Mouse (Mus musculus): ENCODE measurements around the gene 2310034G01Rik. TPM values are rescaled to one million over a fixed set of nuclear protein-coding genes. Genes with fewer than 3 reads are reported as not detected.

Gene 2310034G01Rik
- total and polyA plus RNA-seq, 3 experiments = 1.1 to 1.6 (median 1.4) TPM

DNA sequence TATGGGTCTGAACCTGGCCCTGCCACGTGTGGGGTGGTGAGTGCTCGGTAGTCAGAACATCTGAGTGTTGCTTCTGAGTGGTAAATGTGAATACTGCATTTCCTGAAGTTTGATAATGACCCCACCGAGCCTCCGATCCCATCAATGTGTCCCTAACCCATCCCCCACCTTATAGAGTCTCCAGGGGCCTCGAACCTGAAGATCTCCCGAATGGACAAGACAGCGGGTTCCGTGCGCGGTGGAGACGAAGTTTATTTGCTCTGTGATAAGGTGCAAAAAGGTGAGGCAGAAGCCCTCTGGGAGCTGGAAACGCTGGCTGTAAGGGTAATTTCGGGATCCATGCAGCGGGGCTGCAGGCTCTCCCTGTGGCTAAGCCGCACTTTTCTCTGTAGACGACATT is 42.3 kb downstream of the 2310034G01Rik start (continued):
- TF ChIP-seq CHD2 (IDR thresholded peaks at IDR 0.05; ENCODE audit: low read length) = no peak
- TF ChIP-seq RCOR1 (conservative IDR thresholded peaks at IDR 0.05; ENCODE audit: low read depth, low read length) = no peak

DNA sequence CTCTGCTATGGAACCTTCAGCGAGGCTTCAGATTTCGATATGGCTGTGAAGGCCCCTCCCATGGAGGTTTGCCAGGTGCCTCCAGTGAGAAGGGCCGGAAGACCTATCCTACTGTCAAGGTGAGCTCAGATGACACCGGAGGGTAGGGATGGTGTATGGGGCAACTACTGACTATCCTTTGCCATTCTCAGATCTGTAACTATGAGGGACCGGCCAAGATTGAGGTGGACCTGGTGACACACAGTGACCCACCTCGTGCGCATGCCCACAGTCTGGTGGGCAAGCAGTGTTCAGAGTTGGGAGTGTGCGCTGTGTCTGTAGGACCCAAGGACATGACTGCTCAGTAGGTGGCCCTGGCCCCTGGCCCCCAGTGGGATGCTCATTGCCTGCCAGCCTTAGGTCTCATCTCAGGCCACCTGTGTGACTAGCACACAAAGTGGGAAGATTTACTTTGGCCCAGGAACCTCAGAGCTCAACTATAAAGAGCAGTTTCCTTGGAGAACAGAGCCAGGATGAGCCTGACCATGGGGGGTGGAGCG is 43.3 kb downstream of the 2310034G01Rik start:
- no peaks in the 10 kb centered on the region for H3K9me3 ChIP-seq (replicated peaks; ENCODE audit: low read length)
- peaks cover 52 to 59% of the 10 kb centered on the region in 2 experiments for H3K36me3 ChIP-seq (replicated peaks in 1 of 2; ENCODE audit: control insufficient read depth in 1 of 2, insufficient read depth in 1 of 2, low read length in 1 of 2)
- H3K4me3 ChIP-seq (replicated peaks in 1 of 3; ENCODE audit: low read depth in 2 of 3, low read length in 2 of 3, poor library complexity in 1 of 3) = peak overlapping the region in 2 of 3 experiments; percentile 22 to 96
- peaks cover 8 to 36% of the 10 kb centered on the region in 2 experiments for H3K4me1 ChIP-seq (ENCODE audit: control insufficient read depth in 1 of 2, insufficient read depth in 2 of 2)
- H3K79me2 ChIP-seq (replicated peaks; ENCODE audit: control insufficient read depth, extremely low read depth, insufficient read depth, poor library complexity, severe bottlenecking) = peaks cover 6% of the 10 kb centered on the region
- in situ Hi-C loops (cut with MboI; ENCODE audit: low pct_ligation_motif_present, low pct_unique_long_range_greater_than_20kb, low sequenced_read_pairs) (no loop called here), dilution Hi-C loops (cut with MboI; ENCODE audit: extremely low pct_ligation_motif_present, extremely low pct_unique_long_range_greater_than_20kb, low sequenced_read_pairs) (no loop called here)
- no peak for DNase-seq (ENCODE audit: extremely low read depth)
- no peak for TF ChIP-seq BHLHE40 (IDR thresholded peaks at IDR 0.05; ENCODE audit: low read depth, low read length)
- TF ChIP-seq ELF1 (IDR thresholded peaks at IDR 0.05; ENCODE audit: low read depth, low read length) = no peak
- TF ChIP-seq NELFE (IDR thresholded peaks at IDR 0.05; ENCODE audit: low read depth, low read length) = no peak
- TF ChIP-seq RCOR1 (conservative IDR thresholded peaks at IDR 0.05; ENCODE audit: low read depth, low read length) = no peak
- no peak for TF ChIP-seq ZC3H11A (IDR thresholded peaks at IDR 0.05; ENCODE audit: low read depth, low read length)
- no peak for TF ChIP-seq ZKSCAN1 (IDR thresholded peaks at IDR 0.05; ENCODE audit: borderline replicate concordance, low read depth, low read length)
- no peak for TF ChIP-seq PAX5 (IDR thresholded peaks at IDR 0.05; ENCODE audit: low read length)
- no peak for TF ChIP-seq JUN (IDR thresholded peaks at IDR 0.05; ENCODE audit: insufficient read depth, low read depth, low read length)
- no peak for TF ChIP-seq USF1 (IDR thresholded peaks at IDR 0.05; ENCODE audit: low read depth, low read length)
- TF ChIP-seq CHD2 (IDR thresholded peaks at IDR 0.05; ENCODE audit: low read length) = no peak
- TF ChIP-seq CTCF (conservative IDR thresholded peaks at IDR 0.05 in 1 of 2, IDR thresholded peaks at IDR 0.05 in 1 of 2; ENCODE audit: low read depth in 2 of 2, low read length in 2 of 2) = no peak
- no peak overlapping the region for H3K27ac ChIP-seq (ENCODE audit: insufficient read depth, low read depth)
- no peaks in the 10 kb centered on the region for H3K27me3 ChIP-seq (replicated peaks)
- peak overlapping the region; percentile 91; the same call in 1 of the 2 replicates for H3K4me2 ChIP-seq (ENCODE audit: insufficient read depth, low read depth, poor library complexity, severe bottlenecking)
- peak overlapping the region; percentile 4; the same call in 1 of the 2 replicates for H3K9ac ChIP-seq (ENCODE audit: insufficient read depth, low read depth)

DNA sequence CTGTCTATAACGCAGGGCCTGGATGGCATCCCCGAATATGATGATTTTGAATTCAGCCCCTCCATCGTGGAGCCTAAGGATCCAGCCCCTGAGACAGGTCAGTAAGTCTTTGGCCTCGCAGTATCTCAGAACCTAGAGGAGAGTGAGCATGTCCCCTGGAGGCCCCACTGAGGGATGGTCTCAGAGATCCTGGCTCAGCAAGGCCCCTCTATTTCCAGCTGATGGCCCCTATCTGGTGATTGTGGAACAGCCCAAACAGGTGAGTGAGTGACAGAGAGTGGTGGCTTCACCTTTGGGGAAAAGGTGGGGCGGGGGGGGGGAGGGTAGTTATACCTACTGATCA is 43.9 kb downstream of the 2310034G01Rik start:
- Histone ChIP-seq H3K4me1 (ENCODE audit: control insufficient read depth in 1 of 2, insufficient read depth in 2 of 2) (peaks cover 8 to 37% of the 10 kb centered on the region in 2 experiments), H3K4me3 (replicated peaks in 1 of 3; ENCODE audit: low read depth in 2 of 3, low read length in 2 of 3, poor library complexity in 1 of 3) (peak overlapping the region; percentile 84 to 96 (median 95)), H3K27me3 (replicated peaks) (no peaks in the 10 kb centered on the region), H3K79me2 (replicated peaks; ENCODE audit: control insufficient read depth, extremely low read depth, insufficient read depth, poor library complexity, severe bottlenecking) (peaks cover 6% of the 10 kb centered on the region), H3K27ac (ENCODE audit: insufficient read depth, low read depth) (peak overlapping the region; percentile 60), H3K9ac (ENCODE audit: insufficient read depth, low read depth) (peak overlapping the region; percentile 85), H3K9me3 (replicated peaks; ENCODE audit: low read length) (no peaks in the 10 kb centered on the region), H3K36me3 (replicated peaks in 1 of 2; ENCODE audit: control insufficient read depth in 1 of 2, insufficient read depth in 1 of 2, low read length in 1 of 2) (peaks cover 46 to 53% of the 10 kb centered on the region in 2 experiments), H3K4me2 (ENCODE audit: insufficient read depth, low read depth, poor library complexity, severe bottlenecking) (peak overlapping the region; percentile 91)
- dilution Hi-C loops (cut with MboI; ENCODE audit: extremely low pct_ligation_motif_present, extremely low pct_unique_long_range_greater_than_20kb, low sequenced_read_pairs) (no loop called here), in situ Hi-C loops (cut with MboI; ENCODE audit: low pct_ligation_motif_present, low pct_unique_long_range_greater_than_20kb, low sequenced_read_pairs) (no loop called here)
- DNase-seq (ENCODE audit: extremely low read depth) = no peak
- no peak for TF ChIP-seq MAZ (IDR thresholded peaks at IDR 0.05; ENCODE audit: low read depth, low read length)
- no peak for TF ChIP-seq MAX (IDR thresholded peaks at IDR 0.05; ENCODE audit: low read length)
- TF ChIP-seq CHD1 (IDR thresholded peaks at IDR 0.05; ENCODE audit: low read depth, low read length) = no peak
- no peak for TF ChIP-seq NELFE (IDR thresholded peaks at IDR 0.05; ENCODE audit: low read depth, low read length)
- TF ChIP-seq RAD21 (IDR thresholded peaks at IDR 0.05; ENCODE audit: low read depth, low read length) = no peak
- no peak for TF ChIP-seq CTCF (conservative IDR thresholded peaks at IDR 0.05 in 1 of 2, IDR thresholded peaks at IDR 0.05 in 1 of 2; ENCODE audit: low read depth in 2 of 2, low read length in 2 of 2)
- no peak for TF ChIP-seq POLR2AphosphoS2 (IDR thresholded peaks at IDR 0.05; ENCODE audit: low read depth, low read length)
- TF ChIP-seq TCF12 (IDR thresholded peaks at IDR 0.05; ENCODE audit: low read depth, low read length) = no peak
- no peak for TF ChIP-seq POLR2A (IDR thresholded peaks at IDR 0.05; ENCODE audit: low read depth, low read length)
- no peak for TF ChIP-seq MEF2A (IDR thresholded peaks at IDR 0.05; ENCODE audit: borderline replicate concordance, low read depth, low read length)
- TF ChIP-seq HCFC1 (IDR thresholded peaks at IDR 0.05; ENCODE audit: low read depth, low read length) = no peak
- TF ChIP-seq SIN3A (IDR thresholded peaks at IDR 0.05; ENCODE audit: low read length) = no peak
- TF ChIP-seq CHD2 (IDR thresholded peaks at IDR 0.05; ENCODE audit: low read length) = no peak
- TF ChIP-seq ZC3H11A (IDR thresholded peaks at IDR 0.05; ENCODE audit: low read depth, low read length) = no peak
- TF ChIP-seq MXI1 (IDR thresholded peaks at IDR 0.05; ENCODE audit: low read depth, low read length) = no peak
- no peak for TF ChIP-seq NRF1 (IDR thresholded peaks at IDR 0.05; ENCODE audit: low read depth, low read length)
- TF ChIP-seq ZMIZ1 (IDR thresholded peaks at IDR 0.05; ENCODE audit: low read depth, low read length) = no peak
- TF ChIP-seq JUND (conservative IDR thresholded peaks at IDR 0.05; ENCODE audit: low read depth, low read length) = no peak
- TF ChIP-seq E2F4 (IDR thresholded peaks at IDR 0.05; ENCODE audit: insufficient replicate concordance, low read depth, low read length) = no peak
- TF ChIP-seq ZNF384 (IDR thresholded peaks at IDR 0.05; ENCODE audit: low read depth, low read length) = no peak
